Mouse (Mus musculus) adrenal gland, adult 18-20 months (tissue): Measurements from ENCODE around the gene Dnah5. TPM values are rescaled to one million over a fixed set of nuclear protein-coding genes. Genes with fewer than 3 reads are reported as not detected.

Experiments used
- DNase-seq, 2 experiments: peaks; one replicate each; pipeline ENCODE4 v3.0.0; 2021 to 2022; ENCODE audit warnings: low spot score in 2 of 2
- long read RNA-seq, 2 experiments: library from polyadenylated mRNA; stranded (forward); transcript quantifications; one replicate each; pipeline ENCODE4 v2.0.0; 2021
- total RNA-seq, 2 experiments: library from RNA; stranded (reverse); gene quantifications; 1 replicate in 1 of 2; 2 replicates in 1 of 2; pipeline ENCODE4 v1.2.3; 2021

Gene Dnah5
- total RNA-seq: under 1 TPM; 0.03 to 0.10 TPM
- long read RNA-seq, experiment 1: 0 reads
- long read RNA-seq, experiment 2: 0 reads

GRCm38 (mm10) chr15:28203111-28204075 lies at the start of gene Dnah5:
Dnah5 (plus strand) TSS chr15:28203752.
- no peak for DNase-seq

GRCm38 (mm10) chr15:28154822-28155501 lies 48.6 kb upstream of the Dnah5 start:
- peak in 1 of 2 experiments; percentile 5 for DNase-seq

- DNase-seq: peak; percentile 49
Measured at GRCm38 (mm10) chr15:28158771-28159489, 44.6 kb upstream of the Dnah5 start.

GRCm38 (mm10) chr15:28162291-28162690 lies 41.3 kb upstream of the Dnah5 start:
- DNase-seq: no peak

- DNase-seq: no peak
Measured at GRCm38 (mm10) chr15:28165234-28165633, 38.3 kb upstream of the Dnah5 start.

GRCm38 (mm10) chr15:28166090-28166489 lies 37.5 kb upstream of the Dnah5 start:
- DNase-seq: no peak

- no peak for DNase-seq
Measured at GRCm38 (mm10) chr15:28178951-28179350, 24.6 kb upstream of the Dnah5 start.

- no peak for DNase-seq
Measured at GRCm38 (mm10) chr15:28179556-28179955, 24.0 kb upstream of the Dnah5 start.

- peak; percentile 78 to 79 for DNase-seq
Measured at GRCm38 (mm10) chr15:28181862-28182261, 21.7 kb upstream of the Dnah5 start.

GRCm38 (mm10) chr15:28182567-28182966 lies 21.0 kb upstream of the Dnah5 start:
- no peak for DNase-seq

- DNase-seq: peak; percentile 61 to 74
Measured at GRCm38 (mm10) chr15:28187472-28188360, 15.8 kb upstream of the Dnah5 start.

GRCm38 (mm10) chr15:28188361-28189011 lies 15.1 kb upstream of the Dnah5 start:
- DNase-seq: no peak

- no peak for DNase-seq
Measured at GRCm38 (mm10) chr15:28189668-28190067, 13.9 kb upstream of the Dnah5 start.

GRCm38 (mm10) chr15:28198609-28199008 lies 4.9 kb upstream of the Dnah5 start:
- DNase-seq: no peak

GRCm38 (mm10) chr15:28204626-28205025 lies 1.1 kb downstream of the Dnah5 start:
- no peak for DNase-seq

- DNase-seq: no peak
Measured at GRCm38 (mm10) chr15:28207545-28207944, 4.0 kb downstream of the Dnah5 start.

GRCm38 (mm10) chr15:28213057-28213456 lies 9.5 kb downstream of the Dnah5 start:
- no peak for DNase-seq

GRCm38 (mm10) chr15:28216358-28216757 lies 12.8 kb downstream of the Dnah5 start:
- DNase-seq: no peak

- DNase-seq: no peak
Measured at GRCm38 (mm10) chr15:28227316-28227715, 23.8 kb downstream of the Dnah5 start.

- no peak for DNase-seq
Measured at GRCm38 (mm10) chr15:28260250-28260649, 56.7 kb downstream of the Dnah5 start.
